Mouse (Mus musculus): ENCODE results near the gene Ntn1.

Ntn1 gene

DNA sequence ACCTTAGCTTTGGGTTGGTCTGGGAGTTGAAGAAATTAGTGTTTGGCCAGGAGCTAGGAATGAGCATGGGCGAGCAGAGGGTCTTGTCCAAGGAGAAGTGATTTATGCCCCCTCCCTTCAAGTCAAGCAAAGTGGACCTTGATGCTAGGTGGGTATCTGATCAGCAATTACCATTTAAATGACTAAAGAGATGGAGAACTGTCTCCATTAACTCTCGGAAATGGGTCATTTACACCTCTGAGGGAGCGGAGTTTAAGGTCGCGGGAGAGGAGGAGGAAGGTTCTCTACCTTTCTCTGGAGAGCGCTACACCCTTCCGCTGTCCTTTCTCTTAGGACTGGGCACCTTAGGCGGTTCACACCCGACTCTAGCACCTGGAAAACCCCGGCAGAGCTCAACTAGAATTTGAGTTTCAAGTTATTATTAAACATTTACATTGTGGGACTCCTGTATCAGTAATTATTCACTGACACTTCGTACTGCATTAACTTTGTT, at the start of gene Ntn1:
Ntn1 (minus strand) TSS at position 97 of the 493 bp plus-strand sequence.
- DNase-seq (ENCODE audit: low read depth in 1 of 2, low spot score in 2 of 2), result no peak

DNA sequence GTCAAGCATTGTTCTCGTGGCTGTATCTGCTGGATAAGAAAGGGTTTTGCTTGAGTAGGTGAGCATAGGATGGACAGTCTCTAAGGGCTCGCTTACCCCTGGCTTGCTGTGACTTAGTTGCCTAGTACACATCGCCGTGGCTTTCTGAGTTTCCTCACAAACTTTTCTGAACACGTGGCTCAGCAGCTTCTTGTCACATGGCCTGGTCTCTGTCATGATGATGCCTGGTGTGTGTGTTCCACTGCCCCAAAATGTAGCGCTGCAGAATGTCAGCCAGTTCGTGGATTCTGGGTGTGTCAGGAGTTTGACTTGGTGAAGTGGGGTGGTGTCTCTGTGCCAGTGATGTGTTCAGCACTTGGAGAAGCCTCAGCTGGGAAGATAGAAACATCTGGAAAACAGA, 47.7 kb upstream of the Ntn1 start:
- no peak for DNase-seq (ENCODE audit: low read depth in 1 of 2, low spot score in 2 of 2)

DNA sequence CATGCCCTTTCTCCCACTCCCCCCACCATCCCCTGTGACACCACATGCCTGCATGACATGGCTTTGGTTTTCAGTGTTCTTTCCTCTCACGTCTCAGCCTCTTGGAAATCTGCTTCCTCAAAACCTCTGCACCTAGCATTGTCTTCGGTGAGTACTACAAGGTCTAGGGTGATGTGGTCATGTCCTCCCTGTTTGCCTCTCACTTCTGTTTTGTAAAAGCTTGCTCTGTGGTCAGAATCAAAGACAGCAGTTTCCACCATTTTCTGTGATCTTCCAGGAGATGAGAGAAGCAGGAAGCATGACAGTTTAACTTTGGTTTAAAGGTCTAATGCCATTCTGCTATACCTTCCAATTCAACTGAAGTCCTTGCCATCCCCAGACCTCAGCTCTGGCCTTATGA, 46.6 kb upstream of the Ntn1 start:
- DNase-seq (ENCODE audit: low read depth in 1 of 2, low spot score in 2 of 2), result no peak

DNA sequence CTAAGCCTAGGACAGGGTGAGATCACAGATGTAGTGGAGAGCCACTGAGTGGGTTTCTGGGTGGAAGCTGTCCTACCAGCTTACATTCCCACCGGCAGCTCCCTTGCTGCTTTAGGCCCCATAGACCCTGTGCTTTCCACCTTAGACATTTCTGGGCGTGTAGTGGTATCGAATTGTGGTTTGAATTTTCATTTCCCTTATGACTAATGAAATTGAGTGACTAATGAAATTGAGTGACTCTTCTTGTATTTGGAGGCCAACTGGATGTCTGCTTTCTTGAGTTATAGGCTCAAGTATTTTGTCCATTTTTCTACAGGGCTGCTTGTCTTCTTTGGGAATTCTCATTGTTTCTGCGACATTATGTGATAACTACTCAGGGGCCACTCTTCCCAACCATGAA, 45.9 kb upstream of the Ntn1 start:
- DNase-seq (ENCODE audit: low read depth in 1 of 2, low spot score in 2 of 2), result no peak

DNA sequence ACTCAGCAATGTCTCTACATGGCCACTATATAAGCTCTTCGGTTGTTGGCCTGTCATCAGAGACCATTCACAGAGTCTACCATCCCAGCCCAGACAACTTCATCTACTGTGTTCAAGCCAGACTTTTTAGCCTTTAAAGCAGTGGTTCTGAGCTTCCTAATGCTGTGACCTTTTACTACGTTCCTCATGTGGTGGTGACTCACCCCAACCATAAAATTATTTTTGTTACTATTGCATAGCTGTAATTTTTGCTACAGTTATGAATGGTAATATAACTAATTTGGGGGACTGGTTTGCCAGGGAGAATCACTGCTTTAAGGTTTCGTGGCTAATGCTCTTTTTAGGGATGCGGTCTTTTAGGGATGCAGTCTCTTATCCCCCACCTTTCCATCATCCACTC, 45.3 kb upstream of the Ntn1 start:
- DNase-seq (ENCODE audit: low read depth in 1 of 2, low spot score in 2 of 2), result no peak

DNA sequence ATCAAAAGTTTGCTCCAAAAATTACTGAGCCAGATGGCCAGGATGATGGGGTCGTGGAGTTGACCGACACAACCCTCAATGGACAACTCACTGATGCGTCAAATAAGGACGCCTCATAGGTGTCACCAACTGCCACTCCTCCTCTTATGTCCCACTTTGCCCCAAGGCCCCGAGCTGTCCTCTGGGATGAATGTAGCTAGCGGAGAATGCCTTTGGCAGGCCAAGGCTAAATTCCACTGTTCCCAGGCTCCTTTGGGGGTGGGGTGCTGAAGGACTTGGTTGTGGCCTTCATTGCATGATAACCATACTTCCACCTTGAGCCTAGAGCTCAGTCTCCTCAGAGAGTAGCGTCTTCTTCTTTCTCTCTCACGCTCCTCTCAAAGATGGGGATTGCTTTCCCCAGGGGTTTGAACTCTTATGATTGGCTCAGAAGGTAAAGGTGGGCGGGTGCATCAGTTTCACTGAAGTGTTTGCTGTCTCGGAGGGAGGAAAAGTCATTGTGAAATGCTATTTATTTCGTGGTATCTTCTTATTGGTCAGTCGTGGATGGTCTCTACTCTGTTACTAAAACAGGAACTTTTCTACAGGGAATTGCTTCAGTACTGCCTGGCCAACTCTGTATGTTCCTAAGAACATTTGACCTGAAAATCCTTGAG, 42.5 kb upstream of the Ntn1 start:
- peak in 1 of 2 experiments; percentile 53 for DNase-seq (ENCODE audit: low read depth in 1 of 2, low spot score in 2 of 2)

DNA sequence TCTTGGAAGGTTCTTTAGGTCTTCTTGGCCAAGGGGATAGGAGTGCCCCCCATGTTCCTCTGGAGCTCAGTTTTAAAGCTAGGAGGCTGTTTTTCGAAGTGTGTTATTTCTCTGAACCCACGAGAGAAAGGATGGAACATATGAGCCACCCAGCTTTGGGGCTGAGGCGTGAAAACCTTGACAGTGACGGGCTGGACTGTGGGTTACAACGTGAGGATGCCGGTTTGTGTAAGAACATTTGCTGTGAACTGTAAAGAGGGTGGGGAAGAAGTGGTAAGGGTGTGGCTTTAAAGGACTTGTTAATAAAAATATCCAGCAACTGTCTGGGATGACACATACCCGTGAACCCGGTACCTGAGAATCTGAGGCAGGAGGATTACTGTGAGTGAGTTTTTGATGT, 41.7 kb upstream of the Ntn1 start:
- no peak for DNase-seq (ENCODE audit: low read depth in 1 of 2, low spot score in 2 of 2)

DNA sequence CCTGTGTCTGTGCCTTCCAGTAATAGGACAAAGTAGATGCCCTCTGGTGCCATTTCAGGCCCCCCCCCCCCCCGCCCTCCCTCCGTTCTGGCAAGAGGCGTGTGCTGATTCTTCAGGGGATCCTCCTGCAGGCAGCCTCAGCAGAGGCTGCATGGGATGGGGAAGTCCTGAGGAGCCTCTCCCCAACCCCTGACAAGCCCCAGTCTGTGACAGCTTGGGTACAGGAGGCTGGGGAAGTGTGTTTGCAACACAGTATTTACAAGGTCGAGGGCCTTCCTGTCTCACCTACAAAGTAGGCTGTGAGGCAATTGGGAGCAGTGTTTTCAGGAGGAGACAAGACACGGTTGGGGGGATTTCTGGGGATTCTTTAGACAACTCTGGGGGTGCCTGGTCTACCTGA, 40.3 kb upstream of the Ntn1 start:
- no peak for DNase-seq (ENCODE audit: low read depth in 1 of 2, low spot score in 2 of 2)

DNA sequence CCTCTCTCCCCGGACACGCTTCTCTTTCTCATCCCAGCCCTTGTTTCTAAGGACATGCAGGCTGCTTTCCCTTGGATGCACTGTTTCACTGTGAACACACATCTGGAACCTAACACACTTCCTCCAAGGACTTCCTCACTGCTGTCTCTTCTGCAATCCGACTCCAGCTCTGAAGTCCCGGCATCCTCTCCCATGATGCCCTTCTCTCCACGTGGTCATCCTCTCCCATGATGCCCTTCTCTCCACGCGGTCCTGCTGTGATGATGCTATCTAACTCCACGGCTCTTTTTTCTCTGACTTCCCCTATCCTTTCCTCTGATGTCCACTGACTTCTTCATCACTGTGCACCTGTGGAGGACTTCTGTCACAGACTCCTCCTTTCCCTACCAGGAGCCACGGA, 39.5 kb upstream of the Ntn1 start:
- DNase-seq (ENCODE audit: low read depth in 1 of 2, low spot score in 2 of 2), result no peak

DNA sequence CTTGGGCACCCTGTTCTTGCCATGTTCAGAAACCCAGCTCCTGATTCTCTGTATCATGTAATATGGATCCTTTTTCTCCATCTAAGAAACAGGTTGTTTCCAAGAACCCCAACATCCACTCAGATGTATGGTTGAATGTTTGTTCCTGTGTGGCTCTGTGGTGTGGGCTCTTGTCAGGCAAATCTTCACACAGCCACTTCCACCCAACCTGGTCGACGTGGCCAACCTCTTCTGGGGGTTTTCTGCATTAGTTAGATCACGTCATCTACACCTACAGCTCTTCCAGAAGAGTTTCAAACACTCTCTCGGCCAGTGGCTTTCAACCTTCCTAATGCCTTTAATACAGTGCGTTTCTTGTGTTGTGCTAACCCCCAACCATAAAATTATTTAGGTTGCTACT, 35.8 kb upstream of the Ntn1 start:
- DNase-seq (ENCODE audit: low read depth in 1 of 2, low spot score in 2 of 2), result no peak

DNA sequence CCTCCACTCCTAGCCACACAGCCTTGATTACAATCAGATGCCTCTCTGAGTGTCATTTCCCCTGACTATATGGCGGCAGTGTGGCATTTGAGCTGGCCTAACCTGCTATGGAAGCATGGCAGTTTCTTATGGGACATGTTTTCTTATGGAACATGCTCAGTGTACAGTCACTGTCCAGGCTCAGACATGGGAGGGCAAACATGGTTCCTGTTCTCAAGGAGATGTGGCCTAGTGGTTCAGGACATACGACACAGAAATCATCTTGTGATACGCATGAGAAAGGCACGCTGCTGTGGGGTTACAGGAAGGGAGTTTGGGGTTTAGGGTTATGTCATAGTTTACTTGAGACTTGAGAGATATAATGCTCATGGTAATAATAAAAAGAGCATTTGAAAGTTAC, 35.0 kb upstream of the Ntn1 start:
- DNase-seq (ENCODE audit: low read depth in 1 of 2, low spot score in 2 of 2), result no peak

DNA sequence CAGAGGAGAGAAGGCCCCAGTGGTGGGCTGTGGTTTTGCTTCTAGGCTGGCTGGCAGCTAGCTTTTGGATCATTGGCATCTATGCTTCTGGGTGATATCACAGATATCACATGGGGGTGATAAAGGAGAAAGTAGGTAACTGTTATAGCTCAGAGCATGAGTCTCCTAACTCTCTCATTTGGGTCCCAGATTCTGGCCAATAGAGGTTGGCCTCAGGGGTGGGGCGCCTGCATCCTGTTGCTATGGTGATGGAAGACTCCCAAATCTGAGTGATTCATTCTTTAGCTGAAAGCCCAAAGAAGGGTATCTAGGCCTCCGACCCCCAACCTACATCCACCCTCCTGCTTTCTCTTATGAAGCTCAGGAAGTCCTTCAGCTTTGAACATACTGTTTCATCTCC, 34.1 kb upstream of the Ntn1 start:
- no peak for DNase-seq (ENCODE audit: low read depth in 1 of 2, low spot score in 2 of 2)

DNA sequence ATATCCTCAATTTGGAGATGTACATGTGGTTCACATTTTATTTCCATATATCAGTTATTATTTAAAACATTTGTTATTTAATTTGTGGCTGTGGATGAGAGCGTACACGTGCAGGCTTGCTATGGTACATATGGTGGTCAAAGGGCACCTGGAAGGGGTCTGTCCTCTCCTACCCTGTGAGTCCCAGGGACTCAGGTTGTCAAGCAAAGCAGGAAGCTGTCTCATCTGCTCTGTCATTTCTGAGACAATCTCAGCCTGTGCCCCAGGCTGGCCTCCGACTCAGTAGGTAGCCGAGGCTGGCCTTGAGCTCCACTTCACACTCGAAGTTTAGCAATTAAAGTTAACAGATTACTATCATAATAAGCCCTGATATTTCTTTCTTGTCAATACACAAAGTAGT, 32.9 kb upstream of the Ntn1 start:
- DNase-seq (ENCODE audit: low read depth in 1 of 2, low spot score in 2 of 2), result no peak

DNA sequence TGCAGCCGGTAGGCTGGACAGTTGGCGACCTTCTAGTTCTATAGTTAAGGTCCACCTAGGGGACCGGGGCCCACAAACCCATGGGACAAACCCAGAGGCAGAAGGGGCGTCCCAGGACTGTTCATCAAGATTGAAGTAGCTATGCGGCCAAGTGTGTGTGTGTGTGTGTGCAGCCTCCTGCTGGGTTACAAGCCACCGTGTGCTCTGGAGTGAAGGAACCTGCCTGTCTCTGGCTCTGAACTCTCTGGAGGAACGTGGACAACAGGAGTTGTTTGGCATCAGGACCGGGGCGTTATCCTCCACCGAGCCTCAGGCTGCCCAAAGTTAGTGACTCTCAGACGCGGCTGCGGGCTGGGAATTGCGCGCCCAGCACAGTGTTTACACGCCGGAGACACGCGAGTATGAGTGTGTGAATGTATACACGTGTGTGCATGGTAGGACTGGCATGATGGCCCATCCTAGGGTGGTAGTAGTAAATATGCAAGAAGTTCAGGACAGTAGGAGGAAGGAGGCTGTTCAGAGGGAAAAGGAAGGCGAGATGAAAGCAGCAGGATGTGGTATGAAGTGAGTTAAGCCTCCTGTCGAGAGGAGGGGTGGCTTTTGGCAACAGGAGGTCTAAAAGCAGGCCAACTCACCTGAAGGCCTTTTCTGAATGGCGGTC, 31.9 kb upstream of the Ntn1 start:
- no peak for DNase-seq (ENCODE audit: low read depth in 1 of 2, low spot score in 2 of 2)

DNA sequence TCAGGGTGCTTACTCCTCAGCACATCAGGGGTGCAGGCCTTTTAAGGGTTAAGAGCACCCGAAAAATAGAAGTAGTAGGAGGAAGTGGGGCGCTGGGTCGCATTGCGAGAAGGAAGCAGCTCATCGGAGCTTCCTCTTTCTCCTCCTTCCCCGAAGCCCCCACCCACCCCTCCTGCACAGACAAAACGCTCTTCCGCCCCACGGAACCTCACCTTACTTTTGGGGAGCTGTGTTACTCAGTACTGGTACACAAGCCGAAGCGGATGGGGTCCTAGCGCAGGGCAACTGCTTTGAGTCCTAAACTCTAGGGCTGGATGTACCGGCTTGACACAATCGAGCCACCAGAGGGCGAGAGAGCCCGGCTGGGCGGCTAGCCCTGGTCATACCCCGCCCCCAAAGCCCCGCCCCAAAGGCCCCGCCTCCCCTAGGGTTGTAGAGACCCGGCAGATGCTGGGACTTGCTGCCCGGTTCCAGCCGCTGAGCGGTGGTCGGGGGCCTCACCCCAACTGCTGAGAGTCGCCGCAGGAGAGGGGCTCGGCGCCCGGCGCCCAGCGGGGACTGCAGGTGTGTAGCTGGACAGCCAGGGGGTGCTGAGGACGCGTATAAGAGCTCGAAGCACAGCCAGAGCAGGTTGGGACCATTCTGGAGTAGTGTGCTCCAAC, 31.2 kb upstream of the Ntn1 start, which contains the start of gene Pik3r5:
Pik3r5 (plus strand) TSS at position 423 of the 662 bp plus-strand sequence.
- DNase-seq (ENCODE audit: low read depth in 1 of 2, low spot score in 2 of 2), result peak; percentile 62 to 85

DNA sequence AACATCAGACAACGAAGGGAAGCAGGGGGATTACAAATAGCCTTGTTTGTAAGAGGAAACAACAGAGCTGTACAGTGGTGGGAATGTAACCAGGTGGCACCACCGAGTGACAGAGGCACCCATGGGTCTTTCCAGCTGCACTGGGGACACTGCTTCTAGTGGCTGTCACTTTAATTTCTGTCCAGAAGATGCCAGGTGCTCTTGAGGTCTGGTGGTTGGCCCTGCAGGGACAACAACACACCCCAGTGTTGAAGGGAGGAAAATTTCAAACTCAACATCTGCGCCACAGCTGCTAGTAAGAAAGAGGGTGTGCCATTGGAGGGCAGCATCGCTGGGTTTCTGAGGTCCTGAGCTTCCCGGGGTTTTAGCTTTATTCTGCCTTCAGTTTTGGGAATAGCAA, 30.0 kb upstream of the Ntn1 start:
- no peak for DNase-seq (ENCODE audit: low read depth in 1 of 2, low spot score in 2 of 2)

DNA sequence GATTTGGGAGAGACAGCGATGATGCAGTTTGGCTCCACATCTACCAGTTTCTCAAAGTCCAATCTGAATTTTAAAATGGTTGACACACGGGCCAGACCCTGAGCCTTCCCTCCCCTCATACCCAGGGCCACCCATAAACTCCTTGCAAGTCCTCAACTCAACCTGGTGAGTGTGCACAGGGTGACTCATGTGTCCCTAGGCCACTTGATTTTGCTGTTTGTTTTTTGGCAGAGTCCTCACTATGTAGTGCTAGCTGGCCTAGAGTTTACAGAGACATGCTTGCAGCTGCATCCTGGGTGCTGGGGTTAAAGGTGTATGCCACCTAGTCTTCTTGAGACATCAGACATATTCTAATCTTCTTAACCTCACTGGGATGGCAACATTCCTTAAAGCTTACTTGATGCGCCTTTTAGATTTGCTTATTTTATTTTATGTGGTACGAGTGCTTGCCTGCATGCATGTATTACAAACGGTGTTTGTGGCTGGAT, 26.5 kb upstream of the Ntn1 start:
- DNase-seq (ENCODE audit: low read depth in 1 of 2, low spot score in 2 of 2), result no peak

DNA sequence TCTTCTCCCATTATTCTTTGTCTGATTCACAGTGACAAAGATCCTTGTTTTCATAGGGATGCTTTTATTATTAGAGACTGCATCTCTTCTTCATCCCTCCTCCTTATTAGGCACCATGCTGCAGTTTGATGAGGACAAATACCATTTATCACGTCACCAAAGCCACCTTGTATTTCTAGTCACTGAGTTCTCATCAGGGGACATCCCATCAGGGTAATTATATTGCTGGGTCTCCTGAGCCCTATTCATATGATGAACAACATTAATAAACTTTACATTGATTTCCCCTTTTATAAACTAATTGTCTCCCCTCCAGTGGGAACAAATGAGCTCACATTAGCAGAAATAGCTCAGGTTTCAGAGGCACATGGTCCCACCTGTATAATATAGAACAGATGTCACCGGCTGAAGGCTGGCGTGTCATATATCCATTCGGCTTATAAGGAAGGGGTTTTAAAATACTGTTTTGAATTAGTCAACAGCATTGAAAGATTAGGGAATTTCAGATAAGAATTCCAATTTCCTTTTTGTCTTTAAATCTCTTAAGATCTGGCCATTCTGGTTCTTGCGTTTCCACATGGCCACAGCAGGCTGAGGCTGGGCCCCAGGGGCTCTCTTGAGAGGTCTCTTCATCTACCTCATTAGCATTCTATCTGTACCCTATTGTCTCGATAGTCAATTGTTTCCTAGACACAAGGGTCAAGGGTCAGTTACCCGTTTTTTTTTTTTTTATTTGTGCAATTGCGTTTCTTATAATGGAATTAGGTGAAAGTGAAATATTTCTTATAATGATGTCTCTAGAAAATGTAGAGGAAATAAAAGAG, 25.1 kb upstream of the Ntn1 start:
- DNase-seq (ENCODE audit: low read depth in 1 of 2, low spot score in 2 of 2), result no peak

DNA sequence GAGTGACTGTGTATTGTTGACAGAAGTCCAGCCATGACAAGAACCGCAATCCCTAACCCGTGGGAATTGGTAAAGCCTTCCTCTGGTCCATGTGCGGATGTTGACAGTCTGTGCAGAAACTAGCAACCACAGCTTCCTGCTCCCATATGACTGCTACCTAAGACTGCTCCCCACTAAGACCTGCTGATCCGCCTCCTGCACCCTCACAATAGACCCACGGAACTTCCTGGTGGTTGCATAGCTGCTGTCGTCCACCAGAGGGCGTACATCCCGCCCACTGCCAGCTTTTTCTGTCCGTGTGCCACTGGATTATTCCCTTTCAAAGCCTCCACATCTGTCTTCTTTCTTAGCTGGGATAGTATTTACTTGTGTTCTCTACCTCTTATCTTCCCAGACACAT, 17.2 kb upstream of the Ntn1 start:
- peak in 1 of 2 experiments; percentile 60 for DNase-seq (ENCODE audit: low read depth in 1 of 2, low spot score in 2 of 2)

DNA sequence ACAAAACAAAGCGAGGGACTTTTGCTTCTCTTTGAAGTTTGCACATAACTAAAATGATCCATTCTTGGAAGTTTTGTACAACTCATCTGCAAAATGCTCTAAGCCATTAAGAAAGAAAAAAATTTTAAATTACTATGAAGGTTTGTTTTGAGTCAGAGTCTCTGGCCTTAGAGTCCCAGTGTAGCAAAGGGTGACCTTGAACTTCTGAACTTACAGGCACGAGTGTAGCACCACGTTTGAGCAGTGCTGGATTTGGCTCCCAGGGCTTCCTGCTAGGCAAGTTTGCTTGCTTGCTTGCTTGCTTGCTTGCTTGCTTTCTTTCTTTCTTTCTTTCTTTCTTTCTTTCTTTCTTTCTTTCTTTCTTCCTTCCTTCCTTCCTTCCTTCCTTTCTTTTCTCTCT, 16.4 kb upstream of the Ntn1 start:
- DNase-seq (ENCODE audit: low read depth in 1 of 2, low spot score in 2 of 2), result no peak

DNA sequence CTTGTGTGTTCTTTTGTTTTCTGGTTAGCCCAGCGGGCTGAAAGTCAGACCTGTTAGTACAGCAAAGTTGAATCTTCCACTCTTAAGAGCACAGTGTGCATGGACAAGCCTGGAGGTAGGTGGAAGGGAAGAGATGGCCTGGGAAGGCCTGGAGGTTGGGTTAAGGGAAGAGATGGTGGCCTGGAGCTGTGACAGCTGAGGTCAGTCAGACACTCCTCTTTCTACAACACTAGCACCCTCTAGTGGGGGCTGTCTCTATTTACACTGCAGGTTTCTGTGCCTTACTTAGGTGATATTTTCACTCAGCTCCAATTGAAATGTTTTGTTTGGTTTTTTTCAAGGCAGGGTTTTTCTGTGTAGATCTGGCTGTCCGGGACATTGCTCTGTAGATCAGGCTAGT, 7.5 kb upstream of the Ntn1 start:
- peak in 1 of 2 experiments; percentile 37 for DNase-seq (ENCODE audit: low read depth in 1 of 2, low spot score in 2 of 2)

All from monocyte, adult 2 months (primary cell).